Mouse (Mus musculus) adrenal gland, postnatal 4 days (tissue): ENCODE results near the gene Aldh9a1. TPM values are rescaled to one million over a fixed set of nuclear protein-coding genes. Genes with fewer than 3 reads are reported as not detected.

ENCODE experiments used
- DNase-seq, 2 experiments: peaks; one replicate each; pipeline ENCODE4 v3.0.0; 2021 to 2022; ENCODE audit warnings: low spot score in 2 of 2, mixed read lengths in 2 of 2
- total RNA-seq, 2 experiments: library from RNA; stranded (reverse); gene quantifications; 2 replicates each; pipeline ENCODE4 v1.2.3; 2021

Gene Aldh9a1
- total RNA-seq, 2 experiments from 2014 or later = 72.1 to 74.5 TPM

DNA sequence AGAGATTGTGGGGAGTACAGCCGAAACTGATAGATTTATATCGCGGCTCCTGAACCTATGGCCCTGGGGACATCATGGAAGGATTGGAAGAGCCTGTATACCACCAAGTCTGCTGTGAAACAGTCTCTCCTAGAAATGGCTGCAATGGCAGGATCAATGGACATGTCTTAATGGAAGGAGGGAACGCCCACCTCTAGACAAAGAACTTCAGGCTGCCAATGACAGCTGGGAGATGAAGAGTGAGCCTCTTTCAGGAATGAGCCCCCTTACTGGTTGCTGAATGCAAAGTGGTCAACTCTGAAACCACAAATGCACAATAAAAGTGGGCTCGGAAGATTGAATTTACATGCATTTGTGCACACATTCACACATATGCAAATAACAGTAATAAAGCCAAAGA is 33.0 kb downstream of the Aldh9a1 start:
- DNase-seq = no peak

DNA sequence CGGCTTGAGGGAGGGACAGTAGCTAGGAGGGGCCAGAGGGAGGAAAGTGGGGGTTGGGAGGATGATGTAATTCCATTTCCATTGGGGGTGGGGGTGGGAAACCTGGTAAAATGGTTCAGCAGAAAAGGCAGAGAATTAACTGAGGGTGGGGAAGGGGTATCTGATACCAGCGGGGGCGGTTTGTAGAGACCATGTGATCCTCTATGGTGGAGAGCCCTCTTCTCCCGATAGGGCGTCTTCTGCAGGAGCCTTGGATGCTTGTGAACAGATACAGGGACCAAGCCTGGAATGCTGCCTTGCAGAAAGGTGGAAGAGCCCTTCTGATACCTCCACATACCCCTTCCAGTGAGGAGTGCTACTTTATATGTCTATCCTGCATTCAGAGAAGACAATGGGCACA is 33.4 kb downstream of the Aldh9a1 start:
- no peak for DNase-seq

DNA sequence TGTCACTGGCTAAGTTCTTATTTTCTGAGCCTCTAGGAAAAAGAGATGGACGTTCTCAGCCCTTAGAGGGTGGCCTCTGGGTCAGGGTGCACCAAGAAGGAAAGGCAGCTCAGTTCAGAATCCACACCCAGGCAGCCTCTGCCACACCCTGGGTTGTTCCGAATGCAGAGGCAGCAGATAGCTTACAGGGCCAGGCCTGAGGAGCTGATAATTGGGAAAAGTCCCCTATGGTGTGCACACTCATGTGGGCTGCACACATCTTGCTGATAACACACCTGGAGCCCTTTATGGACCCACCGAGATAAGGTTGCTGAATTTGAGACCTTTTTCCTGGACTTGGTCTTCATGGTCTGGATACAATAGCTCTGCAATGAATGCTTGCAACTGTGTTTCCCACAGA is 34.4 kb downstream of the Aldh9a1 start:
- no peak for DNase-seq

DNA sequence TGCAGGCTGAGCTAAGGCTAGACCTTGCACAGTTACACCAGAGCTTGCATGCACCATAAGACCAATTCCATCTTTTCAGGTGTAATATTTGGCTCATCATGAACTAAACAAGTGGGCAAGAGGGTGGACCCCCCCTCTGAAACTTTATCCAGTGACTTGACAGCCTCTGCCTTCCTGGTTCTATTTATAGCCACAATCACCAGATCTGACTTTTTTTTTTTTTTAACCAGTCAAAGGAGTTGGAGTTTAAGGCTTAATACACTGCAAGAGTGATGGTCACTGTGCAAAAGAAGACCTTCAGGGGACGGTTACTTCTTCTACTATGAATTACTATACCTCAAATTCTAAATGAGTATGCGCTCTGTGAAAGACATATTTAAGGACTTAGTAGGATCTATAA is 35.4 kb downstream of the Aldh9a1 start:
- DNase-seq = no peak

DNA sequence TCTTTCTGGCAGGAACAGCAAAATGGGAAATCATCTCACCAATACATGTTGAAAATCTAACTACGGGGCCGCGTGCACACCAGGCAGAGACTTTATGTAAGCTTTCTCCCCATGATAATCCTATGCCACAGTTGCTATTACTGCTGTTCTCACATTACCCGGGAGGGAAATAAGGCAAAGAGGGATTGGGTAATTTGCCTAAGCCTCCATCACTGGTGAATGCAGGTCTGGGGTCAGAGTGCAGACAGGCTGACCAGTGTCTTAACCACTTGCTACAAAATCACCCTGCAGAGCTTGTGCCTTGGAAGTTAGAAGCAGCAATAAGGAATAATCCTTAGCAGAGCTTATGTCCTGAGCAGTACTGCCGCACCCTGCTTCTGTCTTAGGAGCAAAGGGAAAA is 35.8 kb downstream of the Aldh9a1 start:
- no peak for DNase-seq

DNA sequence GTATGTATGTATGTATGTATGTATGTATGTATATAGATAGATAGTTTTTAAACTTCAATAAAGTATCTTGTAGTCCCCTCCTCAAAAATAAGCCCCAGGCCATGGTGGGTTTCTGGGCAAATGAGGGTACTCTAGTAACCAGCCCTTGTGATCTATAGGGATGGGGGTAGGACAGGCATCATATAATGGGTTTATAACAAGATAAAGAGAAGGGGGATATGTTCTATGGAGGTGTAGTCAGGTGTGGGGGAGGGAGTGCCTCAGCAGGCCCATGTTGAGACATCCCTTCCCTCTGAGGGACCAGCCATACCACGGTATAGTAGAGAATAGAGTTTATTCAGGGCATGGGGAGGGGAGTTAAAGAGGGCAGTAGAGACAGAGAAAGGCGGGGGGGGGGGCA is 36.7 kb downstream of the Aldh9a1 start:
- DNase-seq = no peak

DNA sequence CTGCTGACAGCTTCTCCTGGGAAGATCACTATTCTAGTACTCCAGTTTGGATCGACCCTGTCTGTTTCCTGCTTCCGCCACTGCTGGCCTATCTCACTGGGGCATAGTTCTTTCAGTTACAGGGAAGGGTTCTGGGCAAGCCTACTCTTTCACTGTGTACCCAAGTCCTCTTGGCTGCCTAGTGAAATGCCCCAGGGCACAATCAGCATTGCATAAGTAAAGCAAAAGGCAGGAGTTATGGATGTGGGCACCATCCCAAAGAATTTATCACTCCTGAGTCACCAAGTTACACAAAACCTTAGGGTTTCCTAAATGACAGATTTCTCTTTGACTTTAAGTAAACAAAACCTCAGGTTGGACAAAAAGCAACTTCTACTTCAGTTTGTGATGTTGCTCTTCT is 37.5 kb downstream of the Aldh9a1 start:
- no peak for DNase-seq

DNA sequence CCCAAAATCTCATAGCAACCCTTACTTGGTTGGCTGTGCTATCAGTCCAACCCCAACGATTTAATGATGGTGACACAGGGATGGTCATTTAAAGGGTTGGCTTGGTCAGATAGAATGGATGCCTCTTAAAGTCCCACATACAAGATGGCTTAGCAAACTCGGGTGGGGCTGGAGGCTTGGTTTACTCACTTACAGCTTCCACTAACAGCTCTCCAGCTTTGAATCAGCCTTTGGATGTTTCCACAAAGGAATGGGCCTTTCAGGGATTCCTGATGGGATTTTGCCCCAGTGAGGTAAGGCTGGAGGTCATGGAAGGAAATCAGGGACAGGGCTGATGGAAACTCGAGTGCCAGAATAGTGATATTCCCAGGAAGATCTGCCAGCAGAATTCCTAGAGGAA is 38.0 kb downstream of the Aldh9a1 start:
- DNase-seq = no peak

DNA sequence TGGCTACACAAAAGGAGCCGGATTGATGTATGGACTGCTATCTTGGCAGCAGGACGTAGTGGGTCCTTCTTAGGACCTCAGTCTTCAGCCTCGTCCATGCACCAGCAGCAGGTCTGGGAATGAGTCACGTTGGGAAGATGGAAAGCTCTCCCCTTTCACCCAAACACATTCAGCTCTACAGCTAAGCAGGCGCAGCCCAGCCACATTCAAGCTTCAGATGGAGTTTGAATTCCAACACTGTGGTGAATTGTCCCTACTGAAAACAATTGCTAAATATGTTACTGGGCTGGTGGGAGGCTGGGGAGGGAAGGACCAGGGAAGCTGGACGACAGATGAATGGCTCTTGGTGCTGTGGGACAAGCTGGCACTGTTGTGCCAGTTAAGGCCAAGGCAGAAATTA is 38.8 kb downstream of the Aldh9a1 start:
- no peak for DNase-seq

DNA sequence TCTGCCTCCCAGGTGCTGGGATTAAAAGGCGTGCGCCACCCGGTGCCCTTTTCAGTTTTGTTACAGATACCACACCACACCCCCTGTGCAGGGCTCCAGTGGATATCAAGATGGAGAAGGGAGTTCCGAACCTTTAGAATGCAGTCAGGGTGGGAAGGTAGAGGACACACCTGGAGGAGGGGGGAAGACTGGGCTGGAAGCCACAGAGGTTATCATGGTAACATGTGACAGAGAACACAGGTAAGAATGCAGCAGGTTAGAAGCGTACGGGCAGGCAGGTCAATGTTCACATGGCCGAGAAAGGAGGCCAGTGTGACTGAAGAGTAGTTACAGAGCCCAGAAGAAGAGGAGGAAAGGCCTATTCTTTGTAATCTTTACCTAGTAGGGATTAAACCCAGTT is 39.8 kb downstream of the Aldh9a1 start:
- no peak for DNase-seq

DNA sequence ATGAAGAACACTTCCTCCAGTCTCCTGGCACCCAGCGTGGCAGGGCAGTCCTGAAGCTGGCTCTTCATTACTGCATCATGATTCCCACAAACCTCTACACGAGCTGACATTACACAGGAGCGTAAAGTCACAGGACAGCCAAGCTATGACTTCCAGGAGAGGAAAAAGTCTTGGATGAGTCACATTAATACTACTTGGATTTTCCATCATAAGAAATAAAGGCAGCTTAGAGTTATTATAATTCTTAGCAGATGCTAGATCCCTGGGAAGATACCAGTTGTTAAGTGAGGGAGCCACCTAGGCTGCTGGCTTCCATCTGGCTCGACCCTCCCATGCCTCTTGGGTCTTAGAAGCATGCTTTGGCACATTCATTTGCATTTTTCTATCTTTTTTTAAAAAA is 40.6 kb downstream of the Aldh9a1 start:
- DNase-seq = no peak

DNA sequence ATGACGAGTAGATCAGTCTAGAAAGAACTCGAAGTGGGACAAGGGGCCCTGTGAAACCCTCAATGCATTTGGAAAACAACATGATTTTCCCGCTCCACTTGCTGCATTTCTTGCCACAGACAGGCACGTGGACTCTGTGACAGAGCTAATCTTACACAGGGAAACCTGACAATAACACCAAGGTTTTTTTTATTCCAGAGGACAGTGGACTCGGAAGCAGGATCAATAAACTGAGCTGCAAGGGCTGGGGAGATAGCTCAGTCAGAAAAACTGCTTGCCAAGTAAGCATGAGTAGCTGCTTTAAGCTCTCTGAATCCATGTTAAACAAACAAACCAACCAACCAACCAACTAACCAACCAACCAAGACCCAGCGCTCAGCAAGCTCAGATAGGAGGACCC is 41.5 kb downstream of the Aldh9a1 start:
- no peak for DNase-seq

DNA sequence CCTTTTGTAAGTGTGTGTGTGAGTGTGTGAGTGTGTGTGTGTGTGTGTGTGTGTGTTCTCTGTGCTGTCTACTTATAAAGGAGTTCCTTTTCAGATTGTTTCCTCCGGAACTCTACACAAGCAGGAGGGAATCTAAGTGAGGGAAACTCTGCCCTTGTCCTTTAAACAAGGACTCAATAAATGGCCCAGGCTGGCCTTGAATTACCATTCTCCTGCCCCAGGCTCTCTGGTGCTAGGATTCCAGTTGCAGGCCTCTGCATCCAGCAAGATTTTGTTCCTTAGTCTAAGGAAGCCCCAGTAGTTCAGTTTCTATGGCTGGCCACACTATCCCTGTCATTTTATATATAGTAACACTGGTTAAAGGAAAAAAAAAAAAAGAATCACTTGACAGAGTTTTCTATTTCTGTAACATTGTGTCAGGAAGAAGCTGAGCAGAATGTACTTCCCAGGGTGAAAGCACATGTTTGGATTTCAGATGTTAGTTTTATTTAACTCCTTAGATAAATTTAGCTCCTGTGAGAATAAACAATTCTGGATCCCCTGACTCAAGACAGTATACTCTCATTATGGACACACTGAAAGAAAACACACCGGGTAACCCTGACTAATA is 42.3 kb downstream of the Aldh9a1 start:
- DNase-seq = no peak

DNA sequence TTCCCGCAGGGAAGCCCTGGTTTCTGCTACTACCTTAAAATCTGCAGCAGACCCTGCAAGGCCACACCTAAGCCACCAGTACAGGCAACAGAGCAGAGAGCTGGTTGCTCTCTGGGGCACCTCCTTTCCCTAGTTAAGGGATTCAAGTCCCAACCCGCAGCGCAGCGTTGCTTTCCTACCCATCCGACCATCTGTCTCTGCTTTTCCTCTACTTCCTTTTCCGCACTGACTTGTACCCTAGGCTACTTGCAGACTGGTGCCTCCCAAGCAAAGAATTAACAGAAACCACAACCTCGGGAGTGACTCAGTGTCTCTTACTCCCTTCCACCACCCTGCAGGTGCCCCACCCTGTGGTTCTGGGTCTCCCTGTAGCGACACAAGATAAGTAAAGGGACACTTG is 42.9 kb downstream of the Aldh9a1 start:
- DNase-seq = no peak

DNA sequence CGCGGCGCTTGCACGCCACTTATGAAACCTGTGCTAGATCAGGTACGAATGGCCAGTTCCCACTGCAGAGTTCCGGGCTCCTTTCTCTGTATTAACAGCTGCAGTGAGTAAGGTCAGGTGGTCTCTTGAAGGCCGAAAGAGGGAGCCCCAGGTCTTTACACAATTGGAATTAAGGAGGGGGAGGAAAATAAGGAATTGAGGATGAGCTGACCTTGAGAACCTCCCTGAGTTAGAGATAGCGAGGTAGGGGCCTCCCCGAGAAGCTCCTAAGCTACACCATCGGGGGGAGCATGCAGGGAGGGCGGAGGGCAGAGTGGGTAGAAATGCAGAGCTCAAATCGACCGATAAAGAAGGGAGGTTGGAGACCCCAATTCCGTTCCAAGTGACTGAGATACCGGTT is 43.5 kb downstream of the Aldh9a1 start:
- no peak for DNase-seq

DNA sequence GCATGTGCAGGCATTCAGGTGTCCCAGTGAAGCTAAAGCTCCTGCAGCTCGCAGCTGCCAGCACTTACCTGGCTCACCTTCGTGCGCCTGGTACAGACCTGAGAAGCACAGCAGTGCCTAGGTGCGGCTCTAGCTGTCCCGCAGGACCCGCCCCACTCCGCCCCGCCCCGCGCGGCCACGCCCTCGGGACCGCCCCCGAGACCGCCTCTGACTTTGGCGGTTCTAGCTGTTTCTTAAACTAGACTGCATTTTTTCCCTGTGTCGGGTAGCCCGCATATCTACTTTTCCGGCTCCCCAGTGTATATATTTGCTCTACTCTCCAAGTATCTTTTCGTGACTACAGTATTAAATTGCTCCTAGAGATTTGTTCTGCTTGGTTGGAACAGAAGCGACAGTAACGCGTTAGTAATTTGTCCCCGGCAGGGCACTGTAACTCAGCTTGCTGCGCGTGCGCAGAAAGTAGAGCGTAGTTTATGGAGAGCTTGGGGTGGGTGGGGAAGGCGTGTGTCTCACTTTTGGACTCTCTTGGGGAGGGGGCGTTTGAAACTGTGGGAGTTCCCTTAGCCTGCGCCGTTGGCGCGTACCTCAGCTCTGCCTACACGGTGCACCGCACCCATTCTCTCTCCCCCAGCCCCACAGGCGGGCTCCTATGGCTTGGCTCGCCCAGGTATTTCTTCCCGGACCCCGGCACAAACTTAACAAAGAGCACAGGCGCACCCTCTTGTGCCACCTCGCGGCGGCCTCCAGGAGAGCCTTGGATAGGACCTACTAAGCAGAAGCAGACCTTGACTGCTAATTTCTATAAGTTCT is 44.1 kb downstream of the Aldh9a1 start, which contains the start of gene Mgst3:
Gene Mgst3 (minus strand): TSS at position 159 of the 810 bp plus-strand sequence.
- peak; percentile 86 to 89 for DNase-seq

DNA sequence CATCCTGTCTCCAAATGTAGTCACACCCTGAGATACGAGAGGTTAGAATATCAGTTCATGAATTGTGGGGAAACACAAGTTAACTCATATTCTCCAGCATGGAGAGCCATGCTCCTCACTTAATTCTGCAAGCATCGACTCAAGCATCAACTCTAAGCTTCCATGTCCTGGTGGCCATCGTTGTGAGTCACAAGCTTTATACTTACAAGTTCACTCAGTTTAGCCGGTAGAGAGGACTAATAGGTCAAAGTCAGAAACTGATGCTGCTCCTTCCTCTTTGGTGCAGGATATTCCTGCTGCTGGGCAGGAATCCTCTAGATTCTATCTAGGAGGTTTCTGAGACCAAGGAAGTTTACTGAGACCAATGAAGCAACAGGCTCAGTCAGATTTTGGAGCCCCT is 55.4 kb downstream of the Aldh9a1 start:
- no peak for DNase-seq

DNA sequence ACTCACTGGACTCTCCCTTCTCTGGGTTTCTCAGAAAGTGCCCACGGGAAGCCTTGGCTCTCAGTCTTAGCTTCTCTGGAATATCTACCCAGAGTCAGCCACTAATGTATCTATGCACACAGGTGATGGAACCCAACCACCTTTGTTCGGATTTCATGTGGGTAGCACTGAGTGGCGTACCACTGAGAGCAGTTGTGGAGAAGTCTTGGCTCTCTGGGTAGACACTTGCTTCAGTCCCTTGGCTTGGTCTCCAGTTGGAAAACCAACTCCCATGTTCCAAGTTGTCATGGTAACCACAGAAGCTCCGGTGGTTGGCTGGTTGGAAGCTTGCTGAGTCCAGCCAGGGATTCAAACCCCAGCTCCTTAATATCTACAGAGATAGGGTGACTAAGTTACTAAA is 59.8 kb downstream of the Aldh9a1 start:
- DNase-seq = no peak

DNA sequence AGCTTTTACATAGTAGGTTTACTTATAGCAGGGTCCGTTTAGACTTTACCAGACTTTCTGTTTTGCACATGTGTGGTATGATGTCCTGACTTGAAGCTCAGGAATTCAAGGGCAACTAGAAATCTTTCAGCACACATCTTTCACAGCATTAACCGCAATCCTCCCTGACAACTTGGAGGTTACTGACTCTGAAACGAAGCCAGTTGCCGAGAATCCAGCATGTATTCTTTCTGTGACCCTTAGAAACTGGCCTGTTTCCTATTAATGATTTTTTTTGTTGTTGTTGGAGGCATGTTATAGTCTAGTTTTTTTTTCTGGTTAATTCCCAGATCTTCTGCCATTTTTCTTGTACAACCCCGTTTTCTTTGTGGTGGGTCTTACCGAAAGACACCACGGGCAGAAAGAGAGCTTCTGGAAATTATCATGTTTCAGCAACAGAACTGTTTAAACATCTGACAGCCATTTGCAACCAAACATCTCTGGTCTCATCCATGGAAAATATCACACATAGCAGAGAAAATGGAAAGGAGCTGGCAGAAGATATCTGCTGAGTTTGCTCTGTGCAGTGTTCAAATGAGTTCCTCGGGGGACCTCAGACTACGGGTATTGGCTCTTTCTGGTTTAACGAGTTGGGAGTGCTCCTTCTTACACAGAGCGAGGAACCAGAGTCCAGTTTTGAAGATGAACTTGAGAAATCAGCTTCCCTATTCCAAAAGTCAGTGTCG is 62.4 kb downstream of the Aldh9a1 start:
- DNase-seq = no peak

DNA sequence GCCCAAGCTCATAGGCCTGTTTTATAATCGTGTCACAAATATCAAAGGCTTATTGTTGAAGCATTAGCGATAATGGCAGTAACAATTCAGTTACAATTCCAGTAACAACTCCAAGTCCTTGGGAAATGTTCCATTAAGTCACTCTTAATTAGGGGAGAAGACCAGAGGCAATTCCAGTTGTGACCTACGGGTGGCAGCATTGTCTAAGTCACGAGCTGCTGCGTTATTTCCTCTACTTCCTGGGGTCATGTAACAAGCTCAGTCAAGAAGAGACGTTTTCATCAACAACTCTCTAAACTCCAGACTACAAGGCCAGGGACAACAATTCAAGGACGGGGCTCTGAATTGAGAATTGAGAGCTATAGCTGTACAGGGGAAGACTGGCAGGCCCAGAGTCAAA is 65.1 kb downstream of the Aldh9a1 start:
- peak; percentile 47 to 50 for DNase-seq
